Mouse (Mus musculus): ENCODE results near the gene Naif1.

Gene Naif1

DNA sequence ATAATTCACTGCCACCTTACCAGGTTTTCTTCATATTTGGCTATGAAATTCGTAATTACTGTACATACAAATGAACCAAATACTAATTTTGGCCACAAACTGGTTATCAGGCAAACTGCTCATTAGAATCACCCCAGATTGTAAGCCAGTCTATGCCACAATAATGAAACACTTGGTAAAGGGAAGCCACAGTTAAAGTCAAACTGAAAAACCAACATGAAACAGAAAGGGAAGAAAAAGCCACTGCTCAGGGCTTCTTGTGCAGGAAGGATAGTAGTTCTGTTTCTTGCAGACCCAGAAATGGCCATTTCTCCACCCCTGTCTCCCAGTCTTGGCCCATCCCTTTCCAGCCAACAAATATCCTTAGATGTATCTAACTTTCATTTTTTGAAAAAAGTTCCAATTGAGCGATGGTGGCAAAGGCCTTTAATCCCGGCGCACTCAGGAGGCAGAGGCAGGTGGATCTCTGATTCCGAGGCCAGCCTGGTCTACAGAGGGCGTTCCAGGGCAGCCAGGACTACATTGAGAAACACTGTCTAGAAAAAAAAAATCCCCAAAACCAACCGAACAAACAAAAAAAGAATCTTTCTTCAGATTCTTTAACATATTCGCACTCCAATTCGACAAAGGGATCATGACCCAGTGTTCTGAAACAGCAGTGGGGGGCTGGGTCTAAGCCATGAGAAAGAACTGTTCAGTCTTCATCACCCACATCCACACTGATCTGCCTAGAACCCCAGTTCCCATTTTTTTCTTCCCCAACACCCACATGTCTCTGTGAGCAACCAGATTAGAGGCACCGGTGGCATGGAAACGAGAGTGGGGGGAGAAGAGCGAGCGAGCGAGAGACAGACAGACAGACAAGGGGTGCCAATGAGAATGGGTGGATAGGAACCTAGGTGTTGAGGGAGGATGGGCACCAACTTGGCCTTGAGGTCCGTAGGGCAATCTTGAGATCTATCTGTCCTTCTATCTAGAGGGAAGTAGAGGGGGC lies at the start of gene Naif1:
TSS of gene Naif1 (plus strand) at position 697 of the 994 bp plus-strand sequence.
- DNase-seq (ENCODE audit: low spot score in 2 of 2): no peak

DNA sequence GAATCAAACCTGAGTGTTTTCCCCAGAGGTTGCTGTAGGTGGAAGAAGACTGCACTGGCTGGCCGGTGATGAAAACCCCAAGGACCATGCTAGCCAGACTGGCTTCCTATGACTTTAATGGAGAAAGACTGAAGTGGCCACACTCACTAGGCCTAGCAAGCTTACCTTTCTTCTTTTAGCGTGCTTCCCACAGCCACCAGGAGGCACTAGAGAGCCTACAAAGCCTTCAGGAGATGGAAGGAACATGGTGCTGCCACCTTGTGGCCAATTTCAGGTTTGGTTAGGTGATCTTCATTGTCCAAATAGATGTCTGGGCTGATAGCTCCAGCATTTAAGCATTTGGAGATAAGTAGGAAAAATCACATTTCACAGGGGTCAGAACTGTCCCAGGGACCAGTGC lies 45.6 kb upstream of the Naif1 start:
- peak; percentile 93 to 95 for DNase-seq (ENCODE audit: low spot score in 2 of 2)

DNA sequence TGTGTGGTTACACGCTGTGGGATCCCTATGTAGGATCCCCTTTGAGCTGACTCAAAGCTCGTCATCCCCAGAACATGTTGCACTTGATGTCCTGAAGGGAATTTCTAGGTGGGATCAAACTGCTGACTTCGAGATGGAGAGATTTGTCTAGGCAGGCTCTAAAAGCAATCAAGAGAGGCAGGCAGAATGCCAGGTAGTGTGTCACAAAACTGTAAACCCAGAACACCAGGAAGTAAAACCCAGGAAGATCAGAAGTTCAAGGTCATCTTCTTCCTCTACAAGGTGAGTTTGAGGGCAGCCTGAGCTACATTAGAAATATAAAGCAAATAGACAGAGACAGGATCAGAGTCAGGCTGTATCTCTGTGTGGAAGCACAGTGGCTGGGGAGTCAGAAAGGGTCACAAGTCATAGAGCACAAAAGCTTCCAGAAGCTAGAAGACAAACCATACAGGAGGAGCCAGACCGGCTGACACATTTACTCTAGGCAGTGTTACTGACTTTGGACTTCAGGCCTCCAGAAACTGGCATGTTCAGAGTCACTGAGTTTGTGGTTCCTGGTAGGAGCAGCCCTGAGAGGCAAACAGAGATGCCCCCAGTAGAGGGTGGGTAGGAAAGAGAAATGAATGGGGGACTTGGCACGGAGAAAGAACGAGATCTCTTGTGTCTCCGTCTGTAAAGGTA lies 43.0 kb upstream of the Naif1 start:
- no peak for DNase-seq (ENCODE audit: low spot score in 2 of 2)

DNA sequence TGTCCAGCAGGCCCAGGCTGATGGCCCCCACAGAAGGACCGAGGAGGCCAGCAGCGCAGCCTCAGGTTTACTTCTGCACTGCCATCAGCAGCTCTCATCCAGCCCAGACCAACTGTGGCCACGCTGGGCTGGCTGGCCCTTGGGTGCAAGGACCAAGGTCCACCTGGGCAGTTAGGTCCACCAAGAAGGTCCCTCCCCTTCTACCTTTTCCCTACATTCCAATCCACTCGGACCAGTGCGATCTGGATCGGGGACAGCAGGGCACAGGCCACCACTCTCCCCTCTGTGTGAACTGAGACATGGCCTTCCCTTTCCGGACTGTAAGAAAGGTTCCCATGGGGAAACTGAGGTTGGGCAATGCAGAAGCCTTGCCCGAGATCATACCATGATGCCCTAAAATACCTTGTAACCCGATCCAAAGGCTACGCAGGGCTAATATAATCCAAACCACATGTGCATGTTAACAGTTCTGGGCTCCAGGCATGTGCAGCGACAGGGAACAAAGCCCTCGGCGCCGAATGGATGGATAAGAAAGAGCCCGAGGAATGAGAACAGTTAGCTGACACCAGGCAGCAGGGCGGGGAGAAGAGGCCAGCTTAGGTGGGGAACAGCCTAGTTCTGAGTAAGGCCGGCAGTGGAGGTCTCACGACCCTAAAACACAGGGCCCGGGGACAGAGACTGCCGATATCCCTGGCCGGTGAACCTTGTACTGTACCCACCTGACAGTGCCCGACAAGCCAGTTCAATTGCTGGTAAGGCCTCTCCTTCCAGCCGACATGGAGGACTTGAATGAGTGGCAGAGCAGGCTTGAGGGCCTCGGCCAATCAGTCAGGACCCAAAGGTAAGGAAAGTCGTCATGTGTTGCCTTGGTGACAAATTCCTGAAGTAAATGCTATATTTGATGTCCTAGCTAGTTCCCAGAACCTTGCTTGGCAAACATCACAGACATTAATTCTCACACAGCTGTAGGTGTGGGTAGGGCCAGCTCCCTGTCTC lies 41.5 kb upstream of the Naif1 start:
- DNase-seq (ENCODE audit: low spot score in 2 of 2): no peak

DNA sequence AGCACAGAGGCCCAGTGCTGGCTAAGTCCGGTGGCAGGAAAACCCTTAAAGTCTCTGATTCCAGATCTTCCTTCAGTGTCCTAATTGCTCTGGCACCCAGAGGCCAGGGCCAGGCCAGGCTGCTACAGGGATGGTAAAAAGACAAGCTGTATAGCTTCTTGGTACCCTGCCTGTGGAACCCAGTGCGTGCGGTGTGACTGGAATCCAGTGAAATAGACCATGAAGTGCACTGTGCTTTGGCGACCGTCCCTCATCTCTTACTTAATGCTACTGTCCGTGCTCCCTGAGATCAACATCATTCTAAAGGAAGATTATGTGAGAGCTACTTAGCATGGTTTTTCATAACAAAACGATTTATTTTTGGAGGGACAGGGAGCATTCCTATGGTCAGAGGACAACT lies 38.9 kb upstream of the Naif1 start:
- DNase-seq (ENCODE audit: low spot score in 2 of 2): no peak

DNA sequence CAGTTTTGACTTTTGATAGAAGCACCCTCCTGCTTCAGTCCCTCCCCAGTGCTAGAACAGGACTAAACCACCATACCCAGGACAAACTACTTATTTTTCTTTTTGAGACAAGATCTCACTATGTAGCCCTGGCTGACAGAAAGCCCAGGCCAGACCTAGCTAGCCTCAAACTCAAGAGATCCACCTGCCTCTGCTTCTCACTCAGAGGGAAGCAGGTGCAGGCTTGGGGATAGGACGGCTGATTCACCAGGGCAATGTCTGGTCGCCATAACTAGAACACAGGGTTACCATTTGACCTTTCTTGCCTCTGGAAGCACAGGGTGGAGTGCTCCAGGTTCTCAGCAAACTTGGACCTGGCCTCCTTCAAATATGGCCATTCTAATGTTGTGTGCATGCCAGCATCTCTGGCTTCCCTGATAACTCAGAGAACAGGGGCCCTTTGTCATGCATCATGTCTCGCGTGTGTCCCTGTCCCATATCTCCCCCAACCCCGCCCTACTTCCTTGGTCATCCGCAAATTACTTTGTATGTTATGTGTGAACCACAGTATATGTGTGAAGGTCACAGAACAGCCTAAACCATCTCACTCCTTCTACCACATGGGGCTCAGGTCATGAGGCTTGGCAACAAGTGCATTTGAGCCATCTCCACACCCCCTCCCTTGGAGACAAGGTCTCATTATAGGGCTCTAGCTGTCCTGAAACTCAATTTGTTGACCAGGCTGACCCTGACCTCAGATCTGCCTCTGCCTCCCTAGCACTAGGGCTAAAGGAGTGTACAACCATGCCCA lies 37.3 kb upstream of the Naif1 start:
- no peak for DNase-seq (ENCODE audit: low spot score in 2 of 2)

DNA sequence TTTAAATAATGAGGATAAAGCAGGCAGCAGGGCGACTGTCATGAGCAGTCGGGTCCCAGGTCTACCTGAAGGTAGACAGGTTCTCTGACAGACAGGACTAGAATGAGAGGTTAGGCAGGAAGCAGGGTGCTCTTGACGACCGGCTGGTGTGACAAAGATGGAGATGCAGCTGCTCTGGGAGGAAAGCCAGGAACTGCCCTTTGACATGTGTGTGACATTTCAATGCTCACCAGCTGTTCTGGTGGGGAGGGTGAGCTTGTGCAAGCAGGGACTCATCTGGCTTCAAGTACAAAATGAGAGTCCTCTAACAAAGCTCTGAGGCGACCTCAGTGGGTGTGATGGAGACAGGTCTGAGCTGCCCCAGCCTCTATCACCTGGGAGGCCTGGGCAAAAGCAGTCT lies 36.3 kb upstream of the Naif1 start:
- no peak for DNase-seq (ENCODE audit: low spot score in 2 of 2)

DNA sequence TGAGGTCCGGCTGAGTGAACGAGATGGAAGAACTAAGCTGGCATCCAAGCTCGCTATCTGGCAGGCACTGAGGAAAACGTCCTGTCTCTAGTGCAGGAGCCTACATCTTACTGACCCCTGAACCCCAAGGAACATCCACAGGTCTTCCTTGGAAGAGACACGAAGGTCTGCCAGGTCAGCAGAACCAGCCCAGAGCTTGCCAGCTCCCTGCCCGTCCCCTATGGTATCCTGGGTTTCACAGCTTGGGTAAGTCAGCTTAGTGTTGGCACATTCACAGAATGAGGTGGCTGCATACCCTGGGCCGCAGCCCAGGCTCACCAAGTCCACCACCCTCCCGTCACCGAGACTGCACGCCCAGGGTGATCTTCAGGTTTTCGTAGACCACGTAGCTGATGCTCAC lies 34.5 kb upstream of the Naif1 start:
- no peak for DNase-seq (ENCODE audit: low spot score in 2 of 2)

DNA sequence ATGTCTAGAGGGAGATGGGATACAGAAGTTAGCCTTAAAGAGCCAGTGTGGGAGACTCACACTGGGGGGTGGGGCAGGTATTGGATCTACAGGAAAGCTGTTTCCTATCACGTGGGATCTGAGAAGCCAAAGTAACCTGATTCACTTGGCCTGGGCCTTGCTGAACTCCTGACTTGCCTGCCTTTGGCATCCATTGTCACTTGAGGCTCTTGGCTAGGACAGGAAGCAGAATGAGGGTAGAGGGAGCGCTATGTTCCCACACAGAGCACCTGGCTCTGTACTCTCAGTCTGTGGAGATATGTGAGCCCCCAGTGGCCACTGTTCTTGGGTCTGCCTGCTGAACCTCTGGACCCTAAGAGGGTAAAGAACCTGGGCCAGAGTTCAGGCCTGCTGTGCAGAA lies 33.7 kb upstream of the Naif1 start:
- DNase-seq (ENCODE audit: low spot score in 2 of 2): no peak

DNA sequence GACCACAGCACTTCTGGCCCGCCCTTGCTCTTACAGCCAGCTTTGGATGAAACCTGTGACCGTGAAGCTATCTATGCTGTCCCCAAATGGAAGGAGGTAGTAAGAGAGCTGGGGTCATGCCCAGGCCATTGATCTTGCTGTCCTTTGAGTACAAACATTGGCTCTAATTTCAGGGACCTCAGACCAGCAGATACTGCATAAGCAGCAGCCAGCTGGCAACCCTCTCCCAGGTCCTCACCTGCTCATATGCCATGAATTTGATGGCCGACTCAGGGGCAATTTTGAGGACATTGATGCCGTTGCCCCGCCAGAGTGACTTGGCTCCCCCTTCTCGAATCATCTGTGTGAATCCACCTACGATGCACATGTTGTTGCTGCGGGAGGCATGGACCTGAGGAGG lies 32.8 kb upstream of the Naif1 start:
- no peak for DNase-seq (ENCODE audit: low spot score in 2 of 2)

DNA sequence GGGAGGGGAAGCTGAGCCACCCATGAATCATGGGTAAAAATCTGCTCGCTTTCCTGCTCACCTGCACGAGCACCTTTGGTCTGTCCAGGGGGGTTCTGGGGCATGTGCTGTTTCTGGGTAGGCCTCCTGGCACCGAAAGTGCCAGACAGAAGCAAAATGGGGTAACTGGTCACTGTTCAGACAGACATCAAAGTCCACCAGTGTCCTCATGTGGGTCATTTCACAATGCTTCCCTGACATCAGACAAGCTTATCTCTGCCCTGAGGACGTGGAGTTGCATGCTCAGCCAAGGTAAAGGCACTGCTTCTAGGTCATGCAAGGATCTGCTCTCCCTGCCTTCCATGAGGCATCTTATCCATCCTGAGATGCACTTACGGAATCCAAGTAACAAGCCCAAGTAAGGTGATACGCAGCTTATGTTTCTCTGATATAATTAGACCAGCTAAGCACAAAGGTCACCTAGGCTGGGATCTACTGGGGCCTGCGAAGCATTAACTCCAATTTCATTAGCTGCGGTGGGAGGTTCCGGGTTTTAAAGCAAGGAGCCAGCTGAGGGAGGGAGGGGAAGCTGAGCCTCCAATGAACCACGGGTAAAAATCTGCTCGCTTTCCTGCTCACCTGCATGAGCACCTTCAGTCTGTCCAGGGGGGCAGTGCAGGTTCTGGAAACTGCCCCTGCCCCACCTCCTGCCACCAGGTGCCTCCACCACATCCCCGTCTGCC lies 31.7 kb upstream of the Naif1 start:
- DNase-seq (ENCODE audit: low spot score in 2 of 2): no peak

DNA sequence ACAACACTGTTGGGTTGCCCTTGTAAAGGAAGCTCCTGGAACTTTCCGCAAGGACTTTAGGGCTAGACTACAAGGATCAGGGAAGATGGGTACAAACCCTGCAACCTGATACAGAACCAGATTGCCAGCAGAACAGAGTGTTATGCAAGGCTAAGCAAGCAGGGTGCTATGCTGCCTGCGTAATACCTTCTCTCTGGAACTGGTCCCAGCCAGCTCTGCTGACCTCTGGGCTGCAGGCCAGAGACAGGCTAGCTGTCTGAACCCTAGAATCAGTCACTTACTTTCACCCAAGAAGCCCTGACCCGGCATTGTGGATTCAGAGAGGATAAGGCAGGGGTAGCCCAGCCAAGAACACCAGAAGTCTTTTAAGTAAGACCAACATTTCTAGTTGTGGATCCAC lies 30.9 kb upstream of the Naif1 start:
- peak in 1 of 2 experiments; percentile 83 for DNase-seq (ENCODE audit: low spot score in 2 of 2)

DNA sequence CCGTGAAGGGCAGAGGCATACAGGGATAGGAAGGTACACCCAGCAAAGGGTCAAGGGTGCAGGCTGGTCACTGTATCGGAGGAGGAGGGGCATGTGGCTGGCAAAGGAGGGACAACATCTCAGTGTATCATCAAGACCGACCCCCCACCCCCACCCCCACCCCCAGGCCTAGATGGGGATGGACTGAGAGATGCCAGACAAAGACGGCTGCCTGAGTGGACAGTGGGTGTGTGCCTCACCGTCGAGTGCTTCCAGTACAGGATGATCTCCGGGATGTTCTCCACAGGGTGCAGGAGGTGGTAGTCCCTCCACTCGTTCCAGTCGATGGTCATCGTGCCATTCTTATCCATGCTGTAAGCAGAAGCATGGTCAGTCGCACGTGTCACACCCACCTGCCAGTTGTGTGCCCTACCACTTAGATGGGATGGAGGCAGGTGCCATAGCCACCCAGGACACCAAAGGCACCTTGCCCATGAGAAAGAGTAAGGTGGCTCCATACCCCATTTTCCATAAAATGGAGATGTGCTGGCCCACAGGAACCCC lies 30.1 kb upstream of the Naif1 start:
- DNase-seq (ENCODE audit: low spot score in 2 of 2): no peak

DNA sequence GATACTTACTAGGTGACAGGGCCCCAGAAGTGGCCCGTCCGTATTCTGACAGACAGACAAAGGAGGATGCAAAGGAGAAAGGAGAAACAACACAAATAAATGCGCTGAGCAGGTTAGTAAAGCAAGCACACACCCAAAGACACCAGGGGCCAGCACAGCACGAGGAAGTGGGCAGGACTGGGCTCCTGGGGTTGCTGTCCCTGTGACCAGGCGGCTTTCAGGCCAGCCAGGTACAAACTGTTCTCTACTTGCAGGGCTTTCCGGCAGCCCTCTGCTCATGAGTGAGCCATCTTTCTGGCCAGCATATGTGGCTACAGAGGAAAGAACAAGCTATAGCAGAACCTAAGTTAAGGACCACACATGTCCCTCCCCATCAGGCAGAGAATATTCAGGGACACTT lies 29.6 kb upstream of the Naif1 start:
- DNase-seq (ENCODE audit: low spot score in 2 of 2): no peak

DNA sequence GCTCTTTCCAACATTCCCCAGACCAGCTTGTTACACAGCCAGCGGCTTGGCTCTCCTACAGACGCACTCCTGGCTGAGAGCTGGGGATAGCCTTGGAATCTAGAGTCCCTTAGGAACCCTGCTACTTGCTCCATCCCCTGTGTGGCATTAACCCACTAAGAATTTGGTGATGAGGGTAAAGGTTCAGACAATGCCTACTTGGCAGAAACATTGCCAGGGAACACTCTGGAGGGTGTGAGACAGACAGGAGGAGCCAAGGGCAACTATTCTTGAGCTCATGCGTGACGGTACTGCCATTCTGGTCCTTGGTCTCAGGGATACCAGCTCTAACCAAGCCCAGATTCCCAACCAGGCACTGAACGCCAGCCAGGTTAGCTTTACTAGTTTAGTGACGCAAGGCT lies 28.4 kb upstream of the Naif1 start:
- DNase-seq (ENCODE audit: low spot score in 2 of 2): no peak

DNA sequence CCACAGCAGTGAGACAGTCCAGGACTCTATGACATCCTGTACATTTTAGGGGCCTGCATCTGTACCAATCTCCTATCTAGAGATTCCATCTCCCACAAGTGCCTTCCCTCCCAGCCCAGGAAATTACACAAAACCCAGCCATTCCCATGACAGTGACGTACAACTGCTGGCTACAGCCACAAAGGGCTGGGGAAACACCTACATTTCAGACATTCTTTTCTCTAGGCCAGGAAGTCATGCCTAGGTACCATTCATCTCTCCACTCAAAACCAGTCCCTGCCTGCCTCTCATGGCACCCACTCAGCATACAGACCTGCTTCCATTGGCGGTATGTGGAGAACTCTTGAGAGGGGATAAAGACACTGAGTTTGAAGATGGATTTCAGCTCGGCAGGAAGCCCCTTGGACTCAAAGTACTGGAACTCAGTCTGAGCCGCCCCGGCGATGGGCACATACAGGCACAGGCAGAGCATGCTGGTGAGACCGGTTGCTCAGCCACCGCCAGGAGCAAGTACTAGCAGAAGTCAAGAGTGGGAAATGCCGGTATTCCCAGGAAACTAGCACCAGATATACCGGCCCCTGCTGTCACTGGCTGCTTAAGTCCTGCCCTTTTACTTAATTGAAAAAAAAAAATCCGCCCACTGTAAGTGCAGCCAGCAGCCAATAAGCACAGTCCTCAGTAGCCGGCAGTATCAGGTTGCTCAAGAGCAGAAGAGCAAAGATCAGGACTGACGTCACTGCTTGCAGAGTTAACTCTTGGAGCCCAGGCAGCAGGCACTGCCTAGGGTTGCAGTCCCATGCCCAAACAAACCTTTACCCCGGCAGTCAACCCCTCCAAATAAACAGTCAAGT lies 26.6 kb upstream of the Naif1 start:
- DNase-seq (ENCODE audit: low spot score in 2 of 2): peak; percentile 49 to 74

DNA sequence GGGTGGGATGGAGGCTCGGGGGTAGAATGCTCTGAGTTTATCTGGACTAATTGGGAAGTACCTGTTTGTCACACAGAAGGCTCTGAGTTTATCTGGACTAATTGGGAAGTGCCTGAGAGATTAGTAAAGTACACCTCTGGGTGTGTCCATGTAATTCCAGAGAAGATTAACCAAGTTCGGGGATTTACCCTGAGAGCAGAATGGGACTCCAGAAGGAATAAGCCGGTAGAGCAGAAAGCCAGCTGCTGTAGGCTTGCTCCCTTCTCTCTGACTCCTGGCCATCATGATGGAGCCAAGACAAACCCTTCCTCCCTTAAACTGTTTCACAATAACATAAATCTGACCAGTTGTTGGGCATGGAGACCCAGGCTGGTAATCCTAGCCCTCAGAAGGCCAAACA lies 25.5 kb upstream of the Naif1 start:
- no peak for DNase-seq (ENCODE audit: low spot score in 2 of 2)

DNA sequence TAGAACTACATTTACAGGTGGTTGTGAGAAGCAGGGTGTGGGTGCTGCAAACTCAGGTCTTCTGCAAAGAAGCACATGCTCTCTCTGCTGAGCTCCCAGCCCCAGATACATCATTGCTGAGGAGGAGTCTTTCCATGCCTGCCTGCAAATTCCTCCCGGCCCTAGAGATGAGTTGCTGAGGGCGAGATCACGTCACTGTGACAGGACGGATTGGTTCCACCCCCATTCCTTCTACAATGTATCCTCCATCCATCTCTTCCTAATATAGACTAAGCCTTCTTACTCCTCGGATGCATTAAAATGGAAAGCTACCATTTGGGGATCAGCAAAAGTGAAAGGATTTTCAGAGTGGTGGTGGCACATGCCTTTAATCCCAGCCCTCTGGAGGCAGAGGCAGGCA lies 24.7 kb upstream of the Naif1 start:
- no peak for DNase-seq (ENCODE audit: low spot score in 2 of 2)

DNA sequence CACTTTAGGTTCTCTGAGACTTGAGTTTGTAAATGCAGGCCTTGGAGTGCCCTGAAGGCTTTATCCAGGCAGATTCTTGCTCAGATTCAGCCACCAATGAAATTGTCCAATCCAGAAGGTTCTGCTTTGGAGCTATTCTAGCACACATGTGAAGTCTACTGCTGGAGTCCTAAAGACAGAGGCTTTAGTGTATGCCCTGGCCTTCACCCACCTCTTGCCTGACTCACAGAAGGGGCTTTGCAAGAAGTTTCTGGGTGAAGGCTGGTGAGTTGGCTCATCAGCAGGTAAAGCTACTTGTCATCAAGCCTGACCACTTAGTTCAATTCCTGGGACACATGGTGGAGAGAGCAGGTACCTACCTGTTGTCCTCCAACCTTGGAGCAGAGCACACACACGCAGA lies 24.1 kb upstream of the Naif1 start:
- DNase-seq (ENCODE audit: low spot score in 2 of 2): no peak
